Mouse (Mus musculus) adrenal gland, postnatal 36 days (tissue): Measurements from ENCODE around the gene Shisa9. TPM values are rescaled to one million over a fixed set of nuclear protein-coding genes. Genes with fewer than 3 reads are reported as not detected.

Experiments used
- DNase-seq, 2 experiments: peaks; one replicate each; pipeline ENCODE4 v3.0.0; 2021; ENCODE audit warnings: mixed read lengths in 1 of 2
- total RNA-seq, 2 experiments: library from RNA; stranded (reverse); gene quantifications; 2 replicates each; pipeline ENCODE4 v1.2.3; 2021

Gene Shisa9
- total RNA-seq, 2 experiments from 2014 or later = 2.2 to 2.5 TPM

- peak in 1 of 2 experiments; percentile 51 for DNase-seq
Measured at GRCm38 (mm10) chr16:12201216-12201615, 217.3 kb downstream of the Shisa9 start.

- no peak for DNase-seq
Measured at GRCm38 (mm10) chr16:12202151-12202550, 218.2 kb downstream of the Shisa9 start.

- no peak for DNase-seq
Measured at GRCm38 (mm10) chr16:12203055-12203454, 219.1 kb downstream of the Shisa9 start.

GRCm38 (mm10) chr16:12204423-12204822, 220.5 kb downstream of the Shisa9 start:
- no peak for DNase-seq

GRCm38 (mm10) chr16:12206421-12206950, 222.6 kb downstream of the Shisa9 start:
- DNase-seq = no peak

GRCm38 (mm10) chr16:12206951-12207350, 223.0 kb downstream of the Shisa9 start:
- no peak for DNase-seq

GRCm38 (mm10) chr16:12209355-12209754, 225.4 kb downstream of the Shisa9 start:
- DNase-seq = no peak

GRCm38 (mm10) chr16:12209819-12210218, 225.9 kb downstream of the Shisa9 start:
- DNase-seq = no peak

- no peak for DNase-seq
Measured at GRCm38 (mm10) chr16:12214018-12214417, 230.1 kb downstream of the Shisa9 start.

GRCm38 (mm10) chr16:12217289-12218150, 233.6 kb downstream of the Shisa9 start:
- DNase-seq = no peak

GRCm38 (mm10) chr16:12218151-12218532, 234.2 kb downstream of the Shisa9 start:
- DNase-seq = no peak

GRCm38 (mm10) chr16:12219821-12220220, 235.9 kb downstream of the Shisa9 start:
- DNase-seq = no peak

GRCm38 (mm10) chr16:12223537-12223936, 239.6 kb downstream of the Shisa9 start:
- no peak for DNase-seq

GRCm38 (mm10) chr16:12226937-12227336, 243.0 kb downstream of the Shisa9 start:
- DNase-seq = no peak

GRCm38 (mm10) chr16:12233288-12233687, 249.4 kb downstream of the Shisa9 start:
- peak; percentile 44 to 59 for DNase-seq

GRCm38 (mm10) chr16:12234289-12234688, 250.4 kb downstream of the Shisa9 start:
- peak; percentile 8 to 22 for DNase-seq

- DNase-seq = no peak
Measured at GRCm38 (mm10) chr16:12238611-12239010, 254.7 kb downstream of the Shisa9 start.

- no peak for DNase-seq
Measured at GRCm38 (mm10) chr16:12259361-12259760, 275.4 kb downstream of the Shisa9 start.

GRCm38 (mm10) chr16:12265828-12266227, 281.9 kb downstream of the Shisa9 start:
- no peak for DNase-seq

- no peak for DNase-seq
Measured at GRCm38 (mm10) chr16:12300523-12300922, 316.6 kb downstream of the Shisa9 start.

- no peak for DNase-seq
Measured at GRCm38 (mm10) chr16:12303420-12303819, 319.5 kb downstream of the Shisa9 start.

- DNase-seq = no peak
Measured at GRCm38 (mm10) chr16:12307318-12307965, 323.5 kb downstream of the Shisa9 start.

- no peak for DNase-seq
Measured at GRCm38 (mm10) chr16:12309826-12310225, 325.9 kb downstream of the Shisa9 start.
